Mouse (Mus musculus): Measurements from ENCODE around the gene Hnrnpa0. TPM values are rescaled to one million over a fixed set of nuclear protein-coding genes. Genes with fewer than 3 reads are reported as not detected.

The Hnrnpa0 gene
- polyA plus RNA-seq (2016; fragmentation: Nextera tagmentation; extraction: Ambion mirVana): 47.1 and 47.4 TPM in 2 replicates

DNA sequence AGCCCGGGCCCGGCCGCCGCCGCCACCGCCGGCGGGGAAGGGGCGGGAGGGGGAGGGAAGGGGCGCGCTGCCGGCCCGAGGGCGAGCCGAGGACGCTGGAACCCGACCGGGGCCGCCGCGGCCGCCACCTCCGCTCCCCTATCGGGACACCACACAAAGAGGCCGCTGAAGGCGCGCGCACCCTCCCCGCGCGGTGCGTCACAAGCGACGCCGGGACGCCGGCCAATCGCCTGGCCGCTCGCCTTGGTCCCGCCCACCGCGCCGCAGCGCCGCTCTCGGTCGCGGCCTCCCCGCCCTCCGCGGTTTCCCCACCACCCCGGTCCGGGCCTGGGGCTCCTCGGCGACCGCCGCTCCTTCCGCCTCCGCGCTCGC lies at the start of gene Hnrnpa0:
Gene Hnrnpa0, minus strand, starts transcription at position 161 of the 372 bp plus-strand sequence.
- H3K9ac ChIP-seq: peak within 1 kb of the TSS; percentile 99

DNA sequence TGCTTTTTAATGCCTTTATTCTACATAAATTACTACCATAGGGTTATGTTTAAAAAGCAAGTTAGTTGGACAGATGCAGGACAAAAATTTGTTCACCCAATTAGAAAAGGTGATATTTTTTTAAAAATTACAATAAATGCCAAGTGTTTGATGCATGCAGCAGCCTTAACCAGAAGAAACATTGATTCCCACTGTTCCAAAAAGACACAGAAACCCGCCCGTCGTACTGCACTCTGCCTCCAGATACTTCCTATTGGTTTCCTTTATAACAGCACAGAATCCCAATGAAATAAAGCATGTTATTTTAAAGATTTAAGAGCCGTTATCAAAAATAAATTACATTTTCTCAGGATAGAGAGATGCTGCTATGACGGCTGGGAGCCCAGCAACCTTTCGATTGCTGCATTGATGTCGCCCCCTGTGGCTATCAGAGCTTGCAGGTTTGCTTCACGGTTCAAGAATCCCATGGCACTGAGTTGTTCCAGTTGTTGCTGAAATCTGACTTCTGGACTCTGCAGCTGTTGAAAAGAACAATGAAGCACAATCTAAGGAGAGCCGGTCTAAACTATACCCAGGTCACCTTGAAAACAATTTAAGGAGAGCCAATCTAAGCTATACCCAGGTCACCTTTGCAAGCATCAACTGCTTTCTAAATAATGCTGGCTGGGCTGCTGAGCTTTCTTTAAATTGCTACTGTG lies 49.3 kb upstream of the Hnrnpa0 start:
- Histone ChIP-seq H3K9me3 (no peaks in the 10 kb centered on the region), H3K27ac (no peak overlapping the region), H3K4me1 (no peaks in the 10 kb centered on the region), H3K4me2 (replicated peaks) (no peak overlapping the region), H3K27me3 (no peaks in the 10 kb centered on the region), H3K36me3 (peaks cover 71% of the 10 kb centered on the region), H3K9ac (no peak overlapping the region), H3K4me3 (no peak overlapping the region)
- WGBS: 90% methylated on average over 9 of the region's 9 CpGs
- ATAC-seq (ENCODE audit: insufficient number of reproducible peaks, insufficient read depth, low FRiP score, low TSS enrichment): no peak

More for the DNA sequence above, at the start of gene Hnrnpa0:
- ATAC-seq (ENCODE audit: insufficient number of reproducible peaks, insufficient read depth, low FRiP score, low TSS enrichment): peak; percentile 95
- H3K4me1 ChIP-seq: peaks cover 20% of the 10 kb centered on the region
- H3K36me3 ChIP-seq: peaks cover 12% of the 10 kb centered on the region; the same call in 1 of the 2 replicates
- H3K27ac ChIP-seq: peak within 1 kb of the TSS; percentile 99
- WGBS: 0% methylated on average over 30 of the region's 62 CpGs
- H3K27me3 ChIP-seq: no peaks in the 10 kb centered on the region
- H3K4me2 ChIP-seq (replicated peaks): peak within 1 kb of the TSS; percentile 67
- H3K4me3 ChIP-seq: peak within 1 kb of the TSS; percentile 98
- no peaks in the 10 kb centered on the region for H3K9me3 ChIP-seq

GRCm38 (mm10) chr13:58176105-58176504 lies 47.7 kb upstream of the Hnrnpa0 start:
- no peaks in the 10 kb centered on the region for H3K4me1 ChIP-seq
- H3K4me2 ChIP-seq (replicated peaks): no peak overlapping the region
- no peak overlapping the region for H3K9ac ChIP-seq
- H3K4me3 ChIP-seq: no peak overlapping the region
- no peaks in the 10 kb centered on the region for H3K9me3 ChIP-seq
- H3K36me3 ChIP-seq: peaks cover 70% of the 10 kb centered on the region
- no peak overlapping the region for H3K27ac ChIP-seq
- no peaks in the 10 kb centered on the region for H3K27me3 ChIP-seq
- ATAC-seq (ENCODE audit: insufficient number of reproducible peaks, insufficient read depth, low FRiP score, low TSS enrichment): no peak
- WGBS: 91% methylated on average over 3 of the region's 3 CpGs

DNA sequence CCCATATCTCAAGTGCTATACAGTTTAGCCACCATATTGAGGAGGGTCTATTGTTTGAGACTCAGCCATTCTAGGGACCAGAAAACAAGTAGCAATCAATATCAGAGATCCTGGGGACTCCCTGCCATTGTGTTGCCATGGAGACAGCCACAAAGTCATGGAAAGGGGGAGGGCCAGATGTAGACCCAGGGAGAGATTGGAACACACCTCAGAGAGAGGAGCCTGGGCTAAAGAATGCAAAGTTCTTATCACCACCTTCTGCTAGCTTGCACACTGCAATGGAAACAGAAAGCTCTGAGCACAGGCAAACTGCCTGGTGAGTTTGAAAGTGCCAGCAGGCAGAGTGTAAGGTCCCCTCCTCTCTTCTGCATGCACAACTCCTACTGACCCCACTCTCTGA lies 39.8 kb upstream of the Hnrnpa0 start:
- peaks cover 24% of the 10 kb centered on the region for H3K36me3 ChIP-seq
- H3K9ac ChIP-seq: no peak overlapping the region
- no peak overlapping the region for H3K4me3 ChIP-seq
- ATAC-seq (ENCODE audit: insufficient number of reproducible peaks, insufficient read depth, low FRiP score, low TSS enrichment): no peak
- H3K27ac ChIP-seq: no peak overlapping the region
- H3K27me3 ChIP-seq: no peaks in the 10 kb centered on the region
- H3K4me1 ChIP-seq: no peaks in the 10 kb centered on the region
- no peaks in the 10 kb centered on the region for H3K9me3 ChIP-seq
- no peak overlapping the region for H3K4me2 ChIP-seq (replicated peaks)

DNA sequence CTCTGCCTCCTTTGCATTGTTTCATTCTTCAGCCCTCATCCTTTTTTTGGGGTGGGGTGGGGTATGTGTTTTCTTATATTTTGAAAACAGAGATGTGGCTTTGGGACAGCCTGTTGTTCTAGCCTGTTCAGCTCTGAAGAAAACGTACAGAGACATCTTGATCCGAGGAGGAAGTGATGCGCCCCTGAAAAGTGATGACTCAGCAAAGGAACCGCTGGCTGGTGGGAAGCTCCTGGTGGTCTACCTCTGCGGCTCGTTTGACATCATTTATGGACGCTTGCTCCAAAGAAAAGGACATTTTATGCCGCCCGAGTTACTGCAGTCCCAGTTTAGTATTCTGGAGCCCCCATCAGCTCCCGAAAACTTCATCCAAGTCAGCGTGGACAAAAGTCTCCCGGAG lies 35.0 kb upstream of the Hnrnpa0 start:
- WGBS: 92% methylated on average over 12 of the region's 12 CpGs
- no peak overlapping the region for H3K9ac ChIP-seq
- ATAC-seq (ENCODE audit: insufficient number of reproducible peaks, insufficient read depth, low FRiP score, low TSS enrichment): no peak
- peaks cover 42% of the 10 kb centered on the region for H3K36me3 ChIP-seq
- no peak overlapping the region for H3K27ac ChIP-seq
- no peak overlapping the region for H3K4me3 ChIP-seq
- H3K4me1 ChIP-seq: peaks cover 2% of the 10 kb centered on the region; the same call in 1 of the 2 replicates
- H3K9me3 ChIP-seq: peaks cover 6% of the 10 kb centered on the region; the same call in 1 of the 2 replicates
- H3K4me2 ChIP-seq (replicated peaks): no peak overlapping the region
- H3K27me3 ChIP-seq: no peaks in the 10 kb centered on the region

DNA sequence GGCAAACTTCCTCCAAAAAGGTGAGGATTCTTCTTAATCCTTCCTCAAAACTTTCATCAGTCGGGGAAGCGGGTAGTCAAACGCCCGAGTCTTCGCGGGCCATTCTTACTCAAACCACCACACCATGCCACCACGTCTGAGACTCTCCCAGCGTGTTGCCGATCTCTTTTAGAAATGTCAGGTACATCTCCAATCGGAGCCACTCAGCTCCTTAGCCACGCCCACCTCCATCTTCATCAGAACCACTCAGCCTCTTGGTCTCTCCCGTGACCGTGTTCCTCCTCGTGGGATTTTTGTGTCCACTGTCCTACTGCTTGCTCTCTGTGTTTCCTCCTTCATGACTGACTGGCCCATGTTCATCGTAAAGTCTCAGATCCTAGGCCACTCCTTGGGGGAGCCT lies 32.4 kb upstream of the Hnrnpa0 start:
- Histone ChIP-seq H3K27me3 (no peaks in the 10 kb centered on the region), H3K4me1 (peaks cover 11% of the 10 kb centered on the region; the same call in 1 of the 2 replicates), H3K9ac (no peak overlapping the region), H3K27ac (no peak overlapping the region), H3K36me3 (peaks cover 41% of the 10 kb centered on the region), H3K4me2 (replicated peaks) (no peak overlapping the region), H3K4me3 (no peak overlapping the region), H3K9me3 (peaks cover 6% of the 10 kb centered on the region; the same call in 1 of the 2 replicates)
- ATAC-seq (ENCODE audit: insufficient number of reproducible peaks, insufficient read depth, low FRiP score, low TSS enrichment): no peak
- 94% methylated on average over 15 of the region's 15 CpGs for WGBS

DNA sequence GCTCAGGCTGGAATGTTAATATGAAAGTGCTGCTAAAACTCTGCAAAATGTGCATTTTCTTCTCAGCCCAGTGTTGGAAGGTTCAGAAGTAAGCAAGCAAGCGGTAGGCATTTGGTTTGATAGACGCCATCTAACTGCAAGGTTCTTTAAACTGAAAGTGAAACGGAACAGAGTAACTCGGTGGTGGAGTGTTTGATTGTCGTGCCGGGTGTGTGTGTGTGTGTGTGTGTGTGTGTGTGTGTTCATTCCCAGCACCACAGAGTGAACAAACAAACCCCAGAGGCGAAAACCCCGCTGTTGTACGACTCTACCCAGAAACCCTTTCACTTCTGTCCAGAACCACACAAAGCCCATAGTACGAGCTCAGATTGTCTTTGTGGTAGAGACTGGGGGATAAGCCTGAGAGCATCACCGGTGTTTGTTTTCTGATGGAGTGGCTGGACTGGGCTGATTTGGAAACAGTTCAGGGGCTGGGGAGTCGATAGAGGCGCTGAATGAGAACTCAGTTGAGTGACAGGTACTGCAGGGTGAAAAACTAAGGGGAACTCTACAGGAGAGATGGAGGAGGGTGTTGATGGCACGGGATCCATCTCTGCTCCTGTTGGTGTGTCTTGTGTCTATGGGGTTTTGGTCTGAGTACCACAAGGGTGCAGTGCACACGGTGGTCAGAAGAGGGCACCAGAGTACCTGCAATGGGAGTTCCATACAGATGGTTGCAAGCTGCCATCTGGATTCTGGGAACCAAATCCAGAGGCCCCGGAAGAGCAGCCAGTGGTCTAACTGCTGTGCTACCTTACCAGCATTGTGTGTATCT lies 29.9 kb upstream of the Hnrnpa0 start:
- H3K27me3 ChIP-seq: no peaks in the 10 kb centered on the region
- H3K36me3 ChIP-seq: peaks cover 30% of the 10 kb centered on the region
- H3K9ac ChIP-seq: peak overlapping the region; percentile 70
- H3K9me3 ChIP-seq: peaks cover 6% of the 10 kb centered on the region; the same call in 1 of the 2 replicates
- 12% methylated on average over 16 of the region's 16 CpGs for WGBS
- ATAC-seq (ENCODE audit: insufficient number of reproducible peaks, insufficient read depth, low FRiP score, low TSS enrichment): 0 out of 2 replicates have a peak, but pooled peaks have one; percentile 57
- H3K4me2 ChIP-seq (replicated peaks): peak overlapping the region; percentile 87
- H3K27ac ChIP-seq: peak overlapping the region; percentile 57; the same call in 1 of the 2 replicates
- H3K4me1 ChIP-seq: peaks cover 11% of the 10 kb centered on the region; the same call in 1 of the 2 replicates
- H3K4me3 ChIP-seq: peak overlapping the region; percentile 66

DNA sequence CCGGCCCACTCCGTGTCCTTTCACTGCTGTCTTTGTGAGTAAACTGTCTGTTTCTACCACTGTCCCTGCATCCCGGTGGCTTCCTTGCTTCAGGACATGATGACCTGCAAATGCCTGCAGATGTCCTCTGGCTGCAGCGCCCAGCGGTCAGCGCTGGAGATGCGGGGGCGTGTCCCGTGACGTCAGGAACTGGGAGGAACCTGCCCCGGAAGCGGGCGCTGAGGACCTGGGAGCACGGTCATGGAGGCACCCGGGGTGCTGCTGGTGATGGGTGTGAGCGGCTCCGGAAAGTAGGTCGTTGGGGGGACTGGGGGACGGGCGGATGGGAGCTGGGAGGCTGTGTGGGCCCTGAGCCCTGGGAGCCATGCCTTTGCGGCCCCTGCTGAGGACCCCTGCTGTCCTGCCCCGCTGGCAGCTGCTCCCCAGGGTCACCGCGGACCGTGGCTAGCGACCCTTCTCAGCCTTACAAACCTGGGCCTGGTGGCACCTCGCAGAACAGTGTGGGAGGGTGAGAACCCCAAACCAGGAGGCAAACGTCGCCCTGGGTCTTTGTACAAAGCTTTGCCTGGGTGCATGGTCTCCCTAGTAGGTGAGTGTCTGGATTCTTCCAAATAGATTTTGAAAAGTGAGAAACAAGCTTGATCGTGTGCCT lies 29.2 kb upstream of the Hnrnpa0 start, which contains the start of gene Idnk:
Gene Idnk, plus strand, starts transcription at position 203 of the 652 bp plus-strand sequence.
- Histone ChIP-seq H3K4me3 (peak within 1 kb of the TSS; percentile 66), H3K27ac (peak within 1 kb of the TSS; percentile 57; the same call in 1 of the 2 replicates), H3K9ac (peak within 1 kb of the TSS; percentile 70), H3K27me3 (no peaks in the 10 kb centered on the region), H3K9me3 (peaks cover 6% of the 10 kb centered on the region; the same call in 1 of the 2 replicates), H3K36me3 (peaks cover 26% of the 10 kb centered on the region), H3K4me2 (replicated peaks) (peak within 1 kb of the TSS; percentile 87), H3K4me1 (peaks cover 11% of the 10 kb centered on the region; the same call in 1 of the 2 replicates)
- WGBS: under 1% methylated on average over 30 of the region's 30 CpGs
- peak; percentile 76 for ATAC-seq (ENCODE audit: insufficient number of reproducible peaks, insufficient read depth, low FRiP score, low TSS enrichment)

DNA sequence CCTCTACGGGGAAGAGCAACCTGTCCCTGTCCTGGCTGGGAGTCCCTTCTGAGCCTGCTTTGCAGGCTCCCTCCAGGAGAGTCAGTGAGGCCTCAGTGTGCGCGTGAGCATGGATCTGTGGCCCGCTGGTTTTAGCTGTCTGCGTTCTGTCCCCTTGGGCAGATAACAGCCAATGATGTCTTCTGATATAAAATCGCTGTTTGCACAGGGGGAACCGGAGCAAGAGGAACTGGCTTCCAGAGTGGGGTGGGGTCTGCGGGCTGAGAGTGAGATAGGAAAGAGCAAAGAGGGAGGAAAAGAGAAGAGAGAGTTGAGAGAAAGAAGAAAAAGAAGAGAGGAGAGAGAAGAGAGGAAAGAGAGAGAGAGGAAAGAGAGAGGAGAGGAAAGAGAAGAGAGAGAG lies 28.7 kb upstream of the Hnrnpa0 start:
- Histone ChIP-seq H3K4me1 (peaks cover 11% of the 10 kb centered on the region; the same call in 1 of the 2 replicates), H3K4me3 (peak overlapping the region; percentile 66), H3K9ac (peak overlapping the region; percentile 70), H3K9me3 (peaks cover 6% of the 10 kb centered on the region; the same call in 1 of the 2 replicates), H3K36me3 (peaks cover 24% of the 10 kb centered on the region), H3K27ac (no peak overlapping the region), H3K4me2 (replicated peaks) (peak overlapping the region; percentile 87), H3K27me3 (no peaks in the 10 kb centered on the region)
- 21% methylated on average over 8 of the region's 8 CpGs for WGBS
- no peak for ATAC-seq (ENCODE audit: insufficient number of reproducible peaks, insufficient read depth, low FRiP score, low TSS enrichment)

GRCm38 (mm10) chr13:58156031-58156430 lies 27.7 kb upstream of the Hnrnpa0 start:
- WGBS: 85% methylated on average over 2 of the region's 2 CpGs
- no peaks in the 10 kb centered on the region for H3K27me3 ChIP-seq

DNA sequence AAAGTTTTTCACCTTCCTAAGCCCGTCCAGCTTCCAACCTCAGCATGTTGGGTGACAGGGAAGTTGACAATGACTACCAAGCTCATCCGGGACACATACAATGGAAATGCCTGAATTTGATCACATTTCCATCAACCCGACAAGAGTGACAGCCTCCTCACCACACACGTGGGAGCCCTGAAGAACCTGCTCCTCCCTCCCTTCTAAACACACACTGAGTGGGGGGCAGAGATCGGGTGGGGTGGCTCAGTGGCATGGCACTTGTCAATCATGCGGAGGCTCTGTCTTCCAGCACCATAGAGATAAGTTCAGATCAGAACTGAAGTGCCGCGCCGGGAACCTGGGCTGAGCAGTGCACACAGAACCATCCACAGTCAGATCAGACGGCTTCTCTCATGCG lies 22.1 kb upstream of the Hnrnpa0 start:
- Histone ChIP-seq H3K27me3 (no peaks in the 10 kb centered on the region), H3K27ac (no peak overlapping the region), H3K4me3 (no peak overlapping the region), H3K4me2 (replicated peaks) (no peak overlapping the region), H3K9me3 (no peaks in the 10 kb centered on the region), H3K4me1 (no peaks in the 10 kb centered on the region), H3K36me3 (no peaks in the 10 kb centered on the region), H3K9ac (no peak overlapping the region)
- no peak for ATAC-seq (ENCODE audit: insufficient number of reproducible peaks, insufficient read depth, low FRiP score, low TSS enrichment)
- WGBS: 77% methylated on average over 11 of the region's 11 CpGs

More at GRCm38 (mm10) chr13:58156031-58156430, 27.7 kb upstream of the Hnrnpa0 start:
- H3K36me3 ChIP-seq: peaks cover 16% of the 10 kb centered on the region
- no peaks in the 10 kb centered on the region for H3K9me3 ChIP-seq
- H3K4me3 ChIP-seq: no peak overlapping the region
- H3K9ac ChIP-seq: no peak overlapping the region
- H3K27ac ChIP-seq: no peak overlapping the region
- ATAC-seq (ENCODE audit: insufficient number of reproducible peaks, insufficient read depth, low FRiP score, low TSS enrichment): no peak
- H3K4me2 ChIP-seq (replicated peaks): no peak overlapping the region
- peaks cover 11% of the 10 kb centered on the region; the same call in 1 of the 2 replicates for H3K4me1 ChIP-seq

All from embryonic facial prominence, embryonic 12.5 days (tissue).